Mouse (Mus musculus): Measurements from ENCODE around the gene Vmn1r13.
"Not testable (repeated sequence)": the region's sequence is repeated elsewhere in the genome, so short reads cannot be mapped to it uniquely, and the experiment has no call there.

The Vmn1r13 gene

GRCm38 (mm10) chr6:57202990-57203389, at the start of gene Vmn1r13:
Vmn1r13 (plus strand) TSS chr6:57203290.
- not testable (repeated sequence) for DNase-seq

GRCm38 (mm10) chr6:57156619-57157018, 46.5 kb upstream of the Vmn1r13 start, which contains the start of gene Vmn1r12:
Vmn1r12 (plus strand) TSS chr6:57156919.
- no peak for DNase-seq

DNA sequence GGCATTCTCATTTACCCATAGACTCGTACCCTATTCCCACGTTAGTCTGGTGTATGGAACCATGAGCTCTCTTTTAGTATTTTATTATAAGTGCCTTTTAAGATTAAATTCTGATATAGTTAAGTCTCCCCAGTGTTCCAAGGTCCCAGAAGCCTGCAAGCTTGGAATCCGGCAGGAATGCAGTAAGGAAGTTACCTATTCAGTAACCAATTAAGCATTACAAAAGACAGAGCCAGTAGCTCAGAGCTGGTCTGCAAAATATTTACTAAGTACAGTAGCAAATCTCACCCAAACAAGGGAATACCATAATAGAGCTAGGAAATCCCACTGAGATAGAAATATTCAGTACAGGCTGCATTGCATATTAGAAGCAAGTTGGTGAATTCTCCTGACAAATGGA, 13.1 kb upstream of the Vmn1r13 start:
- DNase-seq = not testable (repeated sequence)

DNA sequence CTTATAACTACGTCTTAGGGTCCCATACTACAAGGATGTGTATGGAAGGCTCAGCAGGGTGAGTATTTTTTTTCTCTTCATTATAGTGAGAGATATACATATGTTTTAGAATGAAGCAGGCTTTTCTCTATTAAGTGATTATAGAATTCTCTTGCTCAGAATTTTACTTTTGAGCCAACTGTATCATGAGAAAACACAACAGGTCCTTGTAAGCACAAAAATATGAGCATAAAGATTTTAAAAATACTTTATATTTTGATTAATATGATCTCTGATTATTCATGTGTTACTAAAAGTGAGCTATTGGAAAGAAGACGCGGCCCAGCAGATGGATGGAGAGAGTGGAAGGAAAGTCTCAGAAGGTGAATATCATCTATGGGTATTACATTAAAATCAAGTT, 28.3 kb downstream of the Vmn1r13 start, which contains the start of gene Vmn1r14:
Gene Vmn1r14 (plus strand): TSS at position 301 of the 400 bp plus-strand sequence.
- no peak for DNase-seq

DNA sequence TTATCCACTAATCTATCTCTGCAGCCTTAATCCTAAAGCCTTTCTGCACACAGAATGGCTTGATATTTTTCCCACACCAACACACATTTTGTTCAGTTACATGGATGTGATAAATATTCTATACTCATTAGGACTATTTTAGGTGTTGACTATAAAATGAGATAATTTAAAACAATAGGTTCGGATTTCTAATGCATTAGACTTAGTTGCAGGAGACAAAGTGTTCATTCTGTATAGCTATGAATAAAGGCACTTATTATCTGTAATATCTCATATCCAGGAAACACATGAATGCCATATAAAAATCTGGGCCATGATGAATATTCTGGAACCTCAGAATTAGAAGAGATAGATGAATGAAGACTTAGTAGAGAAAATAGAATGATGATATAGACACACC, 54.6 kb downstream of the Vmn1r13 start, which contains the start of gene Vmn1r15:
Gene Vmn1r15 (plus strand): TSS at position 301 of the 400 bp plus-strand sequence.
- DNase-seq = no peak

DNA sequence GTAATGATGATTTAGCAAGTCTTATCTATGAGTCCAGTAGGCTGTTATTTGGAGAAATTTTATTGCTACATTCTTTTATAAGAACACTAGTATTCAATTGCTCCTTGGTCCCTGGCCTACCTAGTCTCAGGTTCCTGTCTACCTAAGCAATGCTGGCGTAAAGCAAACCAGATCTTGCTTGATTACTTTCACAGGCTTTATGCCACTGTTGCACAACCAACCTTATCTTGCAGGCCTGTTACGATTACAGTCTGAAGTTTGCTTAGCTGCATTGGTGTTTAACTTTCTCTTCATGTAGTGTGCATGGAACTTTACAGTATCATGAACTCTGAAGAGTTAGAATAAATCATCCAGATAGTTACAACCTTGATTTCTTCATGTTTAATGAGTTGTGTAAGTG, 57.9 kb downstream of the Vmn1r13 start:
- no peak for DNase-seq
